Mouse (Mus musculus): ENCODE data around the gene Ip6k1. TPM values are rescaled to one million over a fixed set of nuclear protein-coding genes. Genes with fewer than 3 reads are reported as not detected.

The Ip6k1 gene
- polyA plus RNA-seq, 1 experiment from 2014 or later = 59.2 TPM

DNA sequence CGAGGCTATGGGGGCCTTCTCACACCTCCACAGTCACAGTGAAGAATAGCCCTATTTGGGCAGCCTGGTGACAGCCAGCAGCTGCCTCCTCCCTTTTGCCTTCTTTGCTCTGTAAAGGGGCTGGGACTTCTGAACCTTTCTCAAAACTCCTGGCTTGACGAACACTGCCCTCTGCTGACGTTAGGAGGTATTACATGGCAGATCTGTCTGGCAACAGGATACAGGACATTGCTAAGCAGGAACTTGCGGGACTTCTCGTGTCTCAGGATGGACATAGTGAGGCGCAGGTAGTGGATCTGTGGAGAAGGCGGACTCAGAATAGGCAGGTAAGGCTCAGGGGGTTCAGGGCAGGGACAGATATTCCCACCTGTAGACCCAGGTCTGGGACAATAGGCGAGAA, 65.6 kb downstream of the Ip6k1 start:
- Histone ChIP-seq H3K27me3 (ENCODE audit: insufficient read depth, low read length) (no peaks in the 10 kb centered on the region), H3K4me2 (replicated peaks; ENCODE audit: low read depth, low read length) (no peak overlapping the region), H3K36me3 (ENCODE audit: insufficient read depth, low read length) (peaks cover 25% of the 10 kb centered on the region), H3K27ac (ENCODE audit: low read length) (no peak overlapping the region), H3K9me3 (ENCODE audit: low read length) (no peaks in the 10 kb centered on the region), H3K4me1 (ENCODE audit: insufficient read depth, low read length) (no peaks in the 10 kb centered on the region), H3K4me3 (ENCODE audit: low read length) (no peak overlapping the region), H3K9ac (replicated peaks; ENCODE audit: low read length) (no peak overlapping the region)
- peak; percentile 36 for ATAC-seq (ENCODE audit: low FRiP score, low TSS enrichment)
- WGBS = 16% methylated on average over 8 of the region's 8 CpGs

DNA sequence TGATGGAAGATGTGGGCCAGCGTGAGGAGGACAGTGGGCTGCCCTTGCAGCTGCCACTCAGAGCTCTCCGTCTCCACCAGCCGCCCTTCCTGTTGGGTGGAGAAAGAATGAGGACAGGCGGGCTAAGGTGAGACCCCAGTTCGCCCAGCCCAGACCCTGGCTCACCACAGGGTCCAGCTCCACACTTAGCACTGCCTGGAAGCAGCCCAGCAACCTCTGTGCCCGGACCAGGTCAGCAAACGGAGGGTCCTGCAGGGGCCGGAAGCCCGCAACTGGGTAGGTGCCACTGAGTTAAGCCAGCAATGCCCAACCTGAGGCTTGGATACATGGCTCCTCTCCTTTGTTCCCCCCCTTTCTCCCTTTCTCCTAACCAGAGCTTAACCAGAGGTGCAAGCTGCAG, 66.7 kb downstream of the Ip6k1 start:
- Histone ChIP-seq H3K4me3 (ENCODE audit: low read length) (no peak overlapping the region), H3K9me3 (ENCODE audit: low read length) (no peaks in the 10 kb centered on the region), H3K27me3 (ENCODE audit: insufficient read depth, low read length) (no peaks in the 10 kb centered on the region), H3K4me2 (replicated peaks; ENCODE audit: low read depth, low read length) (no peak overlapping the region), H3K9ac (replicated peaks; ENCODE audit: low read length) (no peak overlapping the region), H3K36me3 (ENCODE audit: insufficient read depth, low read length) (peaks cover 17% of the 10 kb centered on the region), H3K27ac (ENCODE audit: low read length) (no peak overlapping the region), H3K4me1 (ENCODE audit: insufficient read depth, low read length) (no peaks in the 10 kb centered on the region)
- no peak for ATAC-seq (ENCODE audit: low FRiP score, low TSS enrichment)
- 90% methylated on average over 9 of the region's 9 CpGs for WGBS

DNA sequence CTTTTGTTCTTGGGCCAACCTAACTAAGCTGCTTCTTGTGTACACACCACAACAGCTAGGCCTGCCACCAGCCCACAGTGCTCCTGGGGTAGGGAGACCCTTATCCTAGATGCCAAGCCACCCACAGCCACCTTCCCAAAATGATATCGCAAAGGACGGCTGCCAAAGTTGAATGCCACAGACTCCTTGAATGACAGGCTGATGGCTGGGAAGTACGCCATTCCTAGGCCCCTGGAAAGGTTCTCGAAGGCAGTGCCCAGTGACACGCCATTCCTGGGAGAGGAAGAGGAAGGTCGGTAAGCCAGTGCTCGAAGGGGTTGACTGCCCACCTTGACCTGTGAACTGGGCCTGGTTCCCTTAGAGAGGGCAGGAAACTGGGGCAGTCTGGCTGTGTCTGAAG, 67.2 kb downstream of the Ip6k1 start:
- Histone ChIP-seq H3K4me1 (ENCODE audit: insufficient read depth, low read length) (no peaks in the 10 kb centered on the region), H3K9ac (replicated peaks; ENCODE audit: low read length) (no peak overlapping the region), H3K27me3 (ENCODE audit: insufficient read depth, low read length) (no peaks in the 10 kb centered on the region), H3K9me3 (ENCODE audit: low read length) (no peaks in the 10 kb centered on the region), H3K36me3 (ENCODE audit: insufficient read depth, low read length) (peaks cover 14% of the 10 kb centered on the region), H3K27ac (ENCODE audit: low read length) (no peak overlapping the region), H3K4me2 (replicated peaks; ENCODE audit: low read depth, low read length) (no peak overlapping the region), H3K4me3 (ENCODE audit: low read length) (no peak overlapping the region)
- ATAC-seq (ENCODE audit: low FRiP score, low TSS enrichment) = no peak
- 87% methylated on average over 7 of the region's 7 CpGs for WGBS

DNA sequence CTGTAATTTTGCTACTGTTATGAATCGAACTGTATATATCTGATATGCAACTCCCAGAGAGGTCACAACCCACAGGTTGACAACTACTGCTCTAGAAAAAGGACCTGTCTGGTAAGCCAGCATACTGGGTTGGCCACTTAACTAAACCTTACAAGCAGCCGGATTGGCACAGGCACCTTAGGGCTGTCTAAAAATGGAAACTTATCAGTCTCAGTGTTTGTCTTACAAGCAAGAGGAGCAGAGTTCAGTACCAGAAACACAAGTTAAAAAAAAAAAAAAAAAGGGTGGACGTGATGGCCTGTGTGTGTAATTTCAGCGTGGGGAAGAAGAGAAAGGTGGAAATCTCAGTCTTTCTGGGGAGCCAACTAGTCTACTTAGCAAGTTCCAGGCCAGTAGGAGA, 69.5 kb downstream of the Ip6k1 start:
- Histone ChIP-seq H3K27me3 (ENCODE audit: insufficient read depth, low read length) (no peaks in the 10 kb centered on the region), H3K9ac (replicated peaks; ENCODE audit: low read length) (no peak overlapping the region), H3K36me3 (ENCODE audit: insufficient read depth, low read length) (peaks cover 14% of the 10 kb centered on the region), H3K4me2 (replicated peaks; ENCODE audit: low read depth, low read length) (no peak overlapping the region), H3K9me3 (ENCODE audit: low read length) (no peaks in the 10 kb centered on the region), H3K4me3 (ENCODE audit: low read length) (no peak overlapping the region), H3K27ac (ENCODE audit: low read length) (no peak overlapping the region), H3K4me1 (ENCODE audit: insufficient read depth, low read length) (no peaks in the 10 kb centered on the region)
- WGBS = 91% methylated on average over 4 of the region's 4 CpGs
- ATAC-seq (ENCODE audit: low FRiP score, low TSS enrichment) = no peak

DNA sequence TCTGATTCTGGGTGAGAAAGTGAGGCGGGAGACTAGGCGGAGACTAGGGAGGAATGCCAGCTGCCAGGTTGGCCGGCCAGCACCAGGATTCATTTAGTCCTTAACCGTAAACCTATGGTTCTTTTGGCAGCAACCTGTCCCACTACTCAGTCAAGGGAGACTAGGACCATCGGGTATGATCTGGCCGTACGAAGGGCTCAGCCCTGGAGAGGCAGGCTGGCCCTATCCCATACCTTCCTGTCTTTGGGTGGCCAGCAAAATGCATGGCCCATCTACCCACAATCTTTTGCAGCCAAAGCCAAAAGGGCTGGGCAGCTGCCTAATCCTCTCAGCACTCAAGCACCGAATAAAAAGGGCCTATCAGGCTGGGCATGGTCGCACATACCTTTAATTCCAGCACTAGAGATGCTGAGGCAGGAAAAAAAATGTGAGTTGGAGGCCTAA, 70.2 kb downstream of the Ip6k1 start:
- Histone ChIP-seq H3K27ac (ENCODE audit: low read length) (no peak overlapping the region), H3K36me3 (ENCODE audit: insufficient read depth, low read length) (peaks cover 14% of the 10 kb centered on the region), H3K9ac (replicated peaks; ENCODE audit: low read length) (no peak overlapping the region)

DNA sequence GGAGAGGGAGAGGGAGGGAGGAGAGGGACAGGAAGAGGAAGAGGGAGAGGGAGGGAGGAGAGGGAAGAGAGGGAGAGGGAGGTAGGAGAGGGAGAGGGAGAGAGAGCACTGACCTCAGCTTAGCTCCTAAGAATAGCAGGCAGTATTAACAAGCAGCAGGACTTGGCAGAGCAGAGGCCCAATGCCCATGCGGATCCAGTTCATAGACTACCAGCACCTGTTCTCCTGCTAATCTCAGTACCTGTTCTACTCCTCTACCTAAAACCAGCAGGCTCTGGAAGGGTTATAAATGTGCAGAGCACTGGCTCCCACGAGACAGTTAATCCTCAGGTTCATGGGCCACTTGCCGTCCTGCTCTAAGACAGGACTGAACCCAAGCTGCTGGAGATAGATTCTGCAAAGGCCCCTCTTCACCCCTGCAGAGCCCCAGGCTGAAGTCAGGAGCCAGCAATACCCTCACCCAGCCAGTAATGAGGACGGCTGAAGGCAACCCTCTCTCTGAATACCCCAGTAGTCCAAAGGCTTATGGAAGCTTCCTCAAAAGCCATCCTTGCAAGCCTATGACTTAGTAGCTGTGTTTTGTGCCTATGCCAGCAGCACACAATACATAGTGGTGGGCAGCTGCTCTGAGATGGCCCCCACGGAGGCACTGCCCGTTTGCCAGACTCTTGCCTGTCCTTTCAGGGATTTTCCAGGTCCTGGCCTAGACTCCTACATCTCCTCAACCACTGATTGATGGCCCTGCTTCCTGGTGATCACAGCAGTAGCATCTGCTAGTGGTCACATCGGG, 71.0 kb downstream of the Ip6k1 start:
- no peak overlapping the region for H3K4me3 ChIP-seq (ENCODE audit: low read length)
- peaks cover 14% of the 10 kb centered on the region for H3K36me3 ChIP-seq (ENCODE audit: insufficient read depth, low read length)
- 49% methylated on average over 7 of the region's 7 CpGs for WGBS
- no peak for ATAC-seq (ENCODE audit: low FRiP score, low TSS enrichment)
- no peak overlapping the region for H3K27ac ChIP-seq (ENCODE audit: low read length)
- H3K9me3 ChIP-seq (ENCODE audit: low read length) = no peaks in the 10 kb centered on the region
- no peaks in the 10 kb centered on the region for H3K27me3 ChIP-seq (ENCODE audit: insufficient read depth, low read length)
- peaks cover 5% of the 10 kb centered on the region for H3K4me1 ChIP-seq (ENCODE audit: insufficient read depth, low read length)
- no peak overlapping the region for H3K4me2 ChIP-seq (replicated peaks; ENCODE audit: low read depth, low read length)
- H3K9ac ChIP-seq (replicated peaks; ENCODE audit: low read length) = 0 out of 2 replicates have a peak overlapping the region, but pooled peaks have one; percentile 4

More for the DNA sequence above, 70.2 kb downstream of the Ip6k1 start:
- 74% methylated on average over 9 of the region's 9 CpGs for WGBS
- ATAC-seq (ENCODE audit: low FRiP score, low TSS enrichment) = no peak
- no peaks in the 10 kb centered on the region for H3K4me1 ChIP-seq (ENCODE audit: insufficient read depth, low read length)
- H3K4me2 ChIP-seq (replicated peaks; ENCODE audit: low read depth, low read length) = no peak overlapping the region
- no peak overlapping the region for H3K4me3 ChIP-seq (ENCODE audit: low read length)
- H3K27me3 ChIP-seq (ENCODE audit: insufficient read depth, low read length) = no peaks in the 10 kb centered on the region
- no peaks in the 10 kb centered on the region for H3K9me3 ChIP-seq (ENCODE audit: low read length)

DNA sequence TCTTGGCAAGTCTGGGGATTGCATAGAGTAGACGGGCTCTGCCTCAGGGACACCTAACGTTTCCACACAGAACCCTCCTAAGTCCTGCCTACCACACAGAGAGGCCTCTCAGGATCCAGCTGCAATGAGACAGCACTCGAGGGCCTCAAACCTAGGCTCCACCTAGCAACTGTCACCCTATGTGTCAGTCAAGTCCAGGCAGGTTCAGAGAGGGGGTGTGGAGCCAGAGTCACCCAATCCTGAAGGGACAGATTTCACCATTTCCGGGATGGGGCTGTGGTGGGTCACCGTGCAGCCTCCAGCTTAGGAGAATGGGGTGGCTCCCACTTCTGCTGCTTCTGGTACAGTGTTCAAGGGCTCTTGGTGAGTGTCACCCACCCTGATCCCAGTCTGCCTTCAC, 77.9 kb downstream of the Ip6k1 start, which contains the start of gene Mst1:
Gene Mst1 (plus strand): TSS at position 269 of the 400 bp plus-strand sequence.
- peaks cover 26% of the 10 kb centered on the region for H3K27me3 ChIP-seq (ENCODE audit: insufficient read depth, low read length)
- peak within 1 kb of the TSS; percentile 78 for H3K4me3 ChIP-seq (ENCODE audit: low read length)
- H3K9ac ChIP-seq (replicated peaks; ENCODE audit: low read length) = peak within 1 kb of the TSS; percentile 90
- peaks cover 16% of the 10 kb centered on the region for H3K4me1 ChIP-seq (ENCODE audit: insufficient read depth, low read length)
- H3K36me3 ChIP-seq (ENCODE audit: insufficient read depth, low read length) = peaks cover 6% of the 10 kb centered on the region
- peak within 1 kb of the TSS; percentile 78 for H3K4me2 ChIP-seq (replicated peaks; ENCODE audit: low read depth, low read length)
- WGBS = 82% methylated on average over 5 of the region's 5 CpGs
- no peaks in the 10 kb centered on the region for H3K9me3 ChIP-seq (ENCODE audit: low read length)
- no peak for ATAC-seq (ENCODE audit: low FRiP score, low TSS enrichment)
- H3K27ac ChIP-seq (ENCODE audit: low read length) = no peak within 1 kb of the TSS

DNA sequence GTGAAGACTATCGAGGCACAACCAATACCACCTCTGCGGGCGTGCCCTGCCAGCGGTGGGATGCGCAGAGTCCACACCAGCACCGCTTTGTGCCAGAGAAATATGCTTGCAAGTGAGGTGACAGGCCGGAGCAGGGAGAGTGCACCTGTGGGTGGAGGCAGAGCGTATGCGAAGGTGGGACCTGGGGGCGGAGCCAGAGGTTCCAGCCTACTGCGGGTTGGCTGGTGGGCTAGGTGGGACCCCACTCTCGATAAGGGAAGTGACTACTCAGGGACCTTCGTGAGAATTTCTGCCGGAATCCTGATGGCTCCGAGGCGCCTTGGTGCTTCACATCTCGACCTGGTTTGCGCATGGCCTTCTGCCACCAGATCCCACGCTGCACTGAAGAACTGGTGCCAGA, 80.2 kb downstream of the Ip6k1 start:
- WGBS = 5% methylated on average over 19 of the region's 19 CpGs

DNA sequence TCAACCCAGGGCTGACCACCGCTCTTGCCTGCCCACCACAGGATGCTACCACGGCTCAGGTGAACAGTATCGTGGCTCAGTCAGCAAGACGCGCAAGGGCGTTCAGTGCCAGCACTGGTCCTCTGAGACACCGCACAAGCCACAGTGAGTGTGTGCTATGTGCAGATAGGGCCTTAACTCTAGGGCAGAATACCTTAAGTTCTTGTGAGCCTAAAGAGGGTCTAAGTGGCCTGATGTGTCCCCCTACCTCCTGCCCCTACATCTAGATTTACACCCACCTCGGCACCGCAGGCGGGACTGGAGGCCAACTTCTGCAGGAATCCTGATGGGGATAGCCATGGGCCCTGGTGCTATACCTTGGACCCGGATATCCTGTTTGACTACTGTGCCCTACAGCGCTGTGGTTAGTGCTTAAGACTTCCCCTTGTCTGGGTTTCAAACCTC, 80.7 kb downstream of the Ip6k1 start, which contains the start of gene Rnf123:
Gene Rnf123 (minus strand): TSS at position 359 of the 444 bp plus-strand sequence.
- Histone ChIP-seq H3K27ac (ENCODE audit: low read length) (no peak within 1 kb of the TSS), H3K9me3 (ENCODE audit: low read length) (no peaks in the 10 kb centered on the region), H3K27me3 (ENCODE audit: insufficient read depth, low read length) (peaks cover 26% of the 10 kb centered on the region), H3K4me3 (ENCODE audit: low read length) (peak within 1 kb of the TSS; percentile 23), H3K4me2 (replicated peaks; ENCODE audit: low read depth, low read length) (peak within 1 kb of the TSS; percentile 47), H3K36me3 (ENCODE audit: insufficient read depth, low read length) (peaks cover 30% of the 10 kb centered on the region), H3K9ac (replicated peaks; ENCODE audit: low read length) (peak within 1 kb of the TSS; percentile 49), H3K4me1 (ENCODE audit: insufficient read depth, low read length) (peaks cover 14% of the 10 kb centered on the region)
- no peak for ATAC-seq (ENCODE audit: low FRiP score, low TSS enrichment)
- 31% methylated on average over 12 of the region's 12 CpGs for WGBS

More for the DNA sequence above, 80.2 kb downstream of the Ip6k1 start:
- Histone ChIP-seq H3K9me3 (ENCODE audit: low read length) (no peaks in the 10 kb centered on the region), H3K27me3 (ENCODE audit: insufficient read depth, low read length) (peaks cover 26% of the 10 kb centered on the region), H3K4me3 (ENCODE audit: low read length) (peak overlapping the region; percentile 23), H3K36me3 (ENCODE audit: insufficient read depth, low read length) (peaks cover 26% of the 10 kb centered on the region), H3K27ac (ENCODE audit: low read length) (no peak overlapping the region), H3K4me2 (replicated peaks; ENCODE audit: low read depth, low read length) (peak overlapping the region; percentile 47), H3K4me1 (ENCODE audit: insufficient read depth, low read length) (peaks cover 16% of the 10 kb centered on the region), H3K9ac (replicated peaks; ENCODE audit: low read length) (peak overlapping the region; percentile 49)
- ATAC-seq (ENCODE audit: low FRiP score, low TSS enrichment) = no peak

DNA sequence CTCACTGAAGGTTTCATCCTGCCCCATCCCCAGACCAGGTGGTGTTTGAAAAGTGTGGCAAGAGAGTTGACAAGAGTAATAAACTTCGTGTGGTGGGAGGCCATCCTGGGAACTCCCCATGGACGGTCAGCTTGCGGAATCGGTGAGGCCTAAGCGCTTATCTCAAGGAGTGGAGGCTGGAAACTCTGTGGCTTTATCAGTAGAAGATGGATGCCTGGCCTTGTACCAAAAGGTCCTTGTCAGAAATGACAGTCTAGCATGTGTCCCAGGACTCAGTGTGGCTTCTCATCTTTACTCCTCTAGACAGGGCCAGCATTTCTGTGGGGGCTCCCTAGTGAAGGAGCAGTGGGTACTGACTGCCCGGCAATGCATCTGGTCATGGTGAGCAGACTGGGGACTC, 81.3 kb downstream of the Ip6k1 start:
- ATAC-seq (ENCODE audit: low FRiP score, low TSS enrichment) = no peak
- Histone ChIP-seq H3K9ac (replicated peaks; ENCODE audit: low read length) (no peak overlapping the region), H3K27me3 (ENCODE audit: insufficient read depth, low read length) (peaks cover 26% of the 10 kb centered on the region), H3K4me2 (replicated peaks; ENCODE audit: low read depth, low read length) (no peak overlapping the region), H3K4me1 (ENCODE audit: insufficient read depth, low read length) (peaks cover 8% of the 10 kb centered on the region), H3K4me3 (ENCODE audit: low read length) (no peak overlapping the region), H3K36me3 (ENCODE audit: insufficient read depth, low read length) (peaks cover 35% of the 10 kb centered on the region), H3K27ac (ENCODE audit: low read length) (no peak overlapping the region), H3K9me3 (ENCODE audit: low read length) (no peaks in the 10 kb centered on the region)
- WGBS = 80% methylated on average over 6 of the region's 6 CpGs

Data from kidney, embryonic 16.5 days (tissue).